Mouse (Mus musculus) lung, postnatal 0 days (tissue): ENCODE data around the gene Wscd2. TPM values are rescaled to one million over a fixed set of nuclear protein-coding genes. Genes with fewer than 3 reads are reported as not detected.
A peak's percentile ranks its signal among the peaks of the same experiment; 100 is the strongest.

ENCODE experiments used
- ATAC-seq: fragments of 200-750 bp; cut with Nextera tagmentation; 2 replicates; pipeline ENCODE4 v1.8.0; 2017; ENCODE audit warnings: moderate library complexity
- DNase-seq: peaks from one replicate; pipeline ENCODE4 v3.0.0-alpha.2; 2016; ENCODE audit warnings: low spot score
- H3K27ac ChIP-seq: fragments of 300-500 bp; sonication (generic); 2 replicates; pipeline ENCODE4 v1.5.1; 2014; ENCODE audit warnings: antibody characterized with exemption, mild to moderate bottlenecking, low read length, mixed read lengths
- H3K27me3 ChIP-seq: fragments of 300-500 bp; sonication (generic); replicated peaks from 2 replicates; pipeline ENCODE4 v1.6.1; 2014; ENCODE audit warnings: low read length, mixed read lengths; ENCODE audit not compliant: insufficient read depth
- H3K36me3 ChIP-seq: fragments of 300-500 bp; sonication (generic); 2 replicates; pipeline ENCODE4 v1.6.1; 2014; ENCODE audit warnings: low read length, mixed read lengths; ENCODE audit not compliant: insufficient read depth
- H3K4me1 ChIP-seq: fragments of 300-500 bp; sonication (generic); 2 replicates; pipeline ENCODE4 v1.6.1; 2014; ENCODE audit warnings: antibody characterized with exemption, low read depth, low read length, mixed read lengths; ENCODE audit not compliant: insufficient read depth
- H3K4me2 ChIP-seq: fragments of 300-500 bp; sonication (generic); replicated peaks from 2 replicates; pipeline ENCODE4 v1.6.1; 2014; ENCODE audit warnings: low read depth, mild to moderate bottlenecking, low read length, moderate library complexity, mixed read lengths
- H3K4me3 ChIP-seq: fragments of 300-500 bp; sonication (generic); 2 replicates; pipeline ENCODE4 v1.5.1; 2014; ENCODE audit warnings: low read depth, low read length
- H3K9ac ChIP-seq: fragments of 300-500 bp; sonication (generic); replicated peaks from 2 replicates; pipeline ENCODE4 v1.6.1; 2014; ENCODE audit warnings: low read depth, mild to moderate bottlenecking
- H3K9me3 ChIP-seq: fragments of 300-500 bp; sonication (generic); 2 replicates; pipeline ENCODE4 v1.6.1; 2016; ENCODE audit warnings: low read length, mixed read lengths
- CTCF ChIP-seq: IDR thresholded peaks from 2 replicates; pipeline ENCODE4 v1.5.1; 2016; ENCODE audit warnings: antibody characterized with exemption, mild to moderate bottlenecking
- EP300 ChIP-seq: IDR thresholded peaks from 2 replicates; pipeline ENCODE4 v1.6.1; 2016; ENCODE audit warnings: antibody characterized with exemption, mild to moderate bottlenecking, control low read depth
- WGBS: fragments of 180-500 bp; shearing (Covaris S2); extraction: QIAGEN DNeasy Blood & Tissue Kit; methylation state at CpG from one replicate; pipeline ENCODE4 v1.1.7; 2014; 5-methylcytosine and 5-hydroxymethylcytosine counted together
- polyA plus RNA-seq: library from polyadenylated mRNA; unstranded; fragments of >200 nt; fragmentation: Nextera tagmentation; extraction: Ambion mirVana; gene quantifications from 2 replicates; pipeline ENCODE4 v1.2.1, GENCODE M21; 2015

The Wscd2 gene
- polyA plus RNA-seq, 1 experiment from 2014 or later: 2.7 TPM

GRCm38 (mm10) chr5:113550759-113551158 lies 60.6 kb downstream of the Wscd2 start:
- no peaks in the 10 kb centered on the region for H3K36me3 ChIP-seq
- 30% methylated on average over 19 of the region's 19 CpGs for WGBS

GRCm38 (mm10) chr5:113553402-113553897 lies 63.3 kb downstream of the Wscd2 start:
- no peaks in the 10 kb centered on the region for H3K36me3 ChIP-seq
- TF ChIP-seq CTCF: no peak
- no peak for TF ChIP-seq EP300
- H3K27ac ChIP-seq: peak overlapping the region; percentile 7; the same call in 1 of the 2 replicates
- no peak overlapping the region for H3K4me3 ChIP-seq
- no peaks in the 10 kb centered on the region for H3K27me3 ChIP-seq
- no peak overlapping the region for H3K9ac ChIP-seq
- H3K9me3 ChIP-seq: no peaks in the 10 kb centered on the region
- DNase-seq: peak; percentile 42
- peak; percentile 67 for ATAC-seq
- H3K4me2 ChIP-seq: no peak overlapping the region
- no peaks in the 10 kb centered on the region for H3K4me1 ChIP-seq
- WGBS: 8% methylated on average over 9 of the region's 9 CpGs

More at GRCm38 (mm10) chr5:113550759-113551158, 60.6 kb downstream of the Wscd2 start:
- Histone ChIP-seq H3K9me3 (no peaks in the 10 kb centered on the region), H3K27me3 (no peaks in the 10 kb centered on the region), H3K4me1 (no peaks in the 10 kb centered on the region), H3K9ac (no peak overlapping the region), H3K4me3 (no peak overlapping the region), H3K4me2 (no peak overlapping the region), H3K27ac (no peak overlapping the region)
- DNase-seq (no peak), ATAC-seq (no peak)
- TF ChIP-seq EP300 (no peak), CTCF (no peak)

GRCm38 (mm10) chr5:113554095-113554494 lies 64.0 kb downstream of the Wscd2 start:
- DNase-seq: no peak
- no peak overlapping the region for H3K27ac ChIP-seq
- no peak overlapping the region for H3K9ac ChIP-seq
- no peak for ATAC-seq
- no peaks in the 10 kb centered on the region for H3K27me3 ChIP-seq
- H3K4me2 ChIP-seq: no peak overlapping the region
- no peaks in the 10 kb centered on the region for H3K4me1 ChIP-seq
- no peaks in the 10 kb centered on the region for H3K36me3 ChIP-seq
- 55% methylated on average over 15 of the region's 15 CpGs for WGBS
- no peaks in the 10 kb centered on the region for H3K9me3 ChIP-seq
- no peak for TF ChIP-seq EP300
- no peak for TF ChIP-seq CTCF
- no peak overlapping the region for H3K4me3 ChIP-seq

GRCm38 (mm10) chr5:113554571-113554970 lies 64.4 kb downstream of the Wscd2 start:
- WGBS: 77% methylated on average over 2 of the region's 2 CpGs
- no peak for DNase-seq
- H3K4me1 ChIP-seq: no peaks in the 10 kb centered on the region
- no peak overlapping the region for H3K9ac ChIP-seq
- TF ChIP-seq CTCF (no peak), EP300 (no peak)
- no peak for ATAC-seq
- H3K4me2 ChIP-seq: no peak overlapping the region
- H3K27ac ChIP-seq: no peak overlapping the region
- H3K27me3 ChIP-seq: no peaks in the 10 kb centered on the region
- no peaks in the 10 kb centered on the region for H3K9me3 ChIP-seq
- no peak overlapping the region for H3K4me3 ChIP-seq
- H3K36me3 ChIP-seq: no peaks in the 10 kb centered on the region

- no peaks in the 10 kb centered on the region for H3K27me3 ChIP-seq
- no peak overlapping the region for H3K4me3 ChIP-seq
- DNase-seq (no peak), ATAC-seq (no peak)
- H3K4me1 ChIP-seq: no peaks in the 10 kb centered on the region
- H3K27ac ChIP-seq: no peak overlapping the region
- H3K9ac ChIP-seq: no peak overlapping the region
- H3K4me2 ChIP-seq: no peak overlapping the region
- H3K36me3 ChIP-seq: no peaks in the 10 kb centered on the region
- TF ChIP-seq EP300 (no peak), CTCF (no peak)
- 56% methylated on average over 2 of the region's 2 CpGs for WGBS
- H3K9me3 ChIP-seq: no peaks in the 10 kb centered on the region
Measured at GRCm38 (mm10) chr5:113555684-113556083, 65.6 kb downstream of the Wscd2 start.

GRCm38 (mm10) chr5:113558065-113558464 lies 67.9 kb downstream of the Wscd2 start:
- WGBS: 86% methylated on average over 8 of the region's 8 CpGs
- no peak overlapping the region for H3K27ac ChIP-seq
- no peaks in the 10 kb centered on the region for H3K36me3 ChIP-seq
- H3K4me3 ChIP-seq: no peak overlapping the region
- TF ChIP-seq CTCF (no peak), EP300 (no peak)
- ATAC-seq (no peak), DNase-seq (no peak)
- H3K9ac ChIP-seq: no peak overlapping the region
- no peak overlapping the region for H3K4me2 ChIP-seq
- H3K9me3 ChIP-seq: no peaks in the 10 kb centered on the region
- no peaks in the 10 kb centered on the region for H3K27me3 ChIP-seq
- no peaks in the 10 kb centered on the region for H3K4me1 ChIP-seq

GRCm38 (mm10) chr5:113559627-113560026 lies 69.5 kb downstream of the Wscd2 start:
- H3K36me3 ChIP-seq: no peaks in the 10 kb centered on the region
- no peak overlapping the region for H3K9ac ChIP-seq
- no peaks in the 10 kb centered on the region for H3K4me1 ChIP-seq
- TF ChIP-seq CTCF: no peak
- TF ChIP-seq EP300: no peak
- DNase-seq: no peak
- H3K27me3 ChIP-seq: no peaks in the 10 kb centered on the region
- WGBS: 47% methylated on average over 5 of the region's 5 CpGs
- H3K4me3 ChIP-seq: no peak overlapping the region
- H3K9me3 ChIP-seq: no peaks in the 10 kb centered on the region
- H3K27ac ChIP-seq: no peak overlapping the region
- no peak overlapping the region for H3K4me2 ChIP-seq
- ATAC-seq: no peak
